Mouse (Mus musculus): ENCODE results near the gene C3. TPM values are rescaled to one million over a fixed set of nuclear protein-coding genes. Genes with fewer than 3 reads are reported as not detected.

C3 gene
- polyA plus RNA-seq, 1 experiment from 2014 or later = 0.12 TPM

DNA sequence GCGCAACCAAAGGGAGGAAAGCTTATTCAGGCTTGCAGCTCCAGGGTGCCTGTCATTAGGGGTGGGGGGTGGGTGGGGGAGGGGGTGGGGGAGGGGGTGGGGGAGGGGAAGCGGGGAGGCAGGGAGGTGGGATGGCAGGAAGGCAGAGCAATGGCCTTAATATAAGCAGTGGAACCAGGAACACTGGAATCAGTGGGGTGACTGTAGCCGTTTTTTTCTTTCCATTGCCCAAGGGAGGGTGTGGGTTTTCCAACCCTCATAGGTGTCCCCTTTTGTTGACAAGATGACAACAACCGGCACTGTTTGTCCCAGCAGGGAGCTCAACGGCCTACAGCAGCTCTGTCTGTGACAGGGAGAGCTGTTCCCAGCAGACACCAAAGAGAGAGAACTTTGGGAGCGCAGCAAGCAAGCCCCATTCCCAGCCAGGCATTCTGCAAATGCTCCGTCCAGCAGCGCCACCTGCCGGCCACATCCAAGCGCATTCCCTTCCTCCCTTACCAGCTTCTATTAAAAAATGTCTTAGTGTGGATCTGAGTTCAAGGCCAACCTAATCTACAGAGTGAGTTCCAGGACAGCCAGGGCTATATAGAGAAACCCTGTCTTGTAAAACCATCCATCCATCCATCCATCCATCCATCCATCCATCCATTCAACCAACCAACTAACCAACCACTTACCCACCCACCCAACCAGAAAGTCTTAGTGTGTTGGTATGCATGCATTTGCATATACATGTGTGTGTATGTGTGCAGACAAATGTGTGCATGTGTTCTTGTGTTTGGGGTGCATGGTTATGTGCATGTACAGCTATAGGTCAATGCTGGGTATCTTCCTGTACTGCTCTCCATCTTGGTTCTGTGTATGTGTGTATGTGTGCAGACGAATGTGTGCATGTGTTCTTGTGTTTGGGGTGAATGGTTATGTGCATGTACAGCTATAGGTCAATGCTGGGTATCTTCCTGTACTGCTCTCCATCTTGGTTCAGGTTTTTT, 60.8 kb downstream of the C3 start:
- 8% methylated on average over 11 of the region's 11 CpGs for WGBS
- Histone ChIP-seq H3K36me3 (no peaks in the 10 kb centered on the region), H3K4me3 (peak overlapping the region; percentile 29), H3K27me3 (ENCODE audit: insufficient read depth, poor library complexity, severe bottlenecking) (no peaks in the 10 kb centered on the region), H3K27ac (no peak overlapping the region), H3K4me1 (replicated peaks) (peaks cover 4% of the 10 kb centered on the region), H3K9me3 (no peaks in the 10 kb centered on the region)
- DNase-seq (ENCODE audit: low spot score) = peak; percentile 89

Other genes starting within 250 kb of the C3 start
- not detected in 2 replicates for gene Acer1, start 246.0 kb downstream of the C3 start, polyA plus RNA-seq (2016; fragmentation: Nextera tagmentation; extraction: Ambion mirVana)
- gene Clpp, start 237.8 kb downstream of the C3 start, polyA plus RNA-seq (2016; fragmentation: Nextera tagmentation; extraction: Ambion mirVana) = 166 and 170 TPM in 2 replicates
- 35.5 TPM in 2 replicates for gene Alkbh7, start 230.8 kb downstream of the C3 start, polyA plus RNA-seq (2016; fragmentation: Nextera tagmentation; extraction: Ambion mirVana)
- gene Pspn, start 228.1 kb downstream of the C3 start, polyA plus RNA-seq (2016; fragmentation: Nextera tagmentation; extraction: Ambion mirVana) = not detected in 2 replicates
- 71.0 and 78.3 TPM in 2 replicates for gene Gtf2f1, start 216.8 kb downstream of the C3 start, polyA plus RNA-seq (2016; fragmentation: Nextera tagmentation; extraction: Ambion mirVana)
- gene Gm17949, start 216.7 kb downstream of the C3 start, polyA plus RNA-seq (2016; fragmentation: Nextera tagmentation; extraction: Ambion mirVana) = 0.41 and 0.43 TPM in 2 replicates
- 51.1 and 52.0 TPM in 2 replicates for gene Khsrp, start 196.6 kb downstream of the C3 start, polyA plus RNA-seq (2016; fragmentation: Nextera tagmentation; extraction: Ambion mirVana)
- not detected in 2 replicates for gene Slc25a41, start 186.5 kb downstream of the C3 start, polyA plus RNA-seq (2016; fragmentation: Nextera tagmentation; extraction: Ambion mirVana)
- 5.1 and 8.2 TPM in 2 replicates for gene Crb3, start 169.0 kb downstream of the C3 start, polyA plus RNA-seq (2016; fragmentation: Nextera tagmentation; extraction: Ambion mirVana)
- 10.5 and 16.2 TPM in 2 replicates for gene Slc25a23, start 168.3 kb downstream of the C3 start, polyA plus RNA-seq (2016; fragmentation: Nextera tagmentation; extraction: Ambion mirVana)
- gene Dennd1c, start 149.6 kb downstream of the C3 start, polyA plus RNA-seq (2016; fragmentation: Nextera tagmentation; extraction: Ambion mirVana) = 3.2 and 3.6 TPM in 2 replicates
- 66.9 and 167 TPM in 2 replicates for gene Tubb4a, start 140.4 kb downstream of the C3 start, polyA plus RNA-seq (2016; fragmentation: Nextera tagmentation; extraction: Ambion mirVana)
- gene Tnfsf9, start 122.8 kb downstream of the C3 start, polyA plus RNA-seq (2016; fragmentation: Nextera tagmentation; extraction: Ambion mirVana) = 9.8 and 10.5 TPM in 2 replicates
- 0.50 TPM in 1 of 2 replicates, not detected in the other for gene Cd70, start 78.4 kb downstream of the C3 start, polyA plus RNA-seq (2016; fragmentation: Nextera tagmentation; extraction: Ambion mirVana)
- 0.18 TPM in 1 of 2 replicates, not detected in the other for gene Tnfsf14, start 34.0 kb downstream of the C3 start, polyA plus RNA-seq (2016; fragmentation: Nextera tagmentation; extraction: Ambion mirVana)
- gene Gpr108, start 20.3 kb upstream of the C3 start, polyA plus RNA-seq (2016; fragmentation: Nextera tagmentation; extraction: Ambion mirVana) = 24.3 and 25.4 TPM in 2 replicates
- gene Trip10, start 21.3 kb upstream of the C3 start, polyA plus RNA-seq (2016; fragmentation: Nextera tagmentation; extraction: Ambion mirVana) = 28.1 and 37.9 TPM in 2 replicates
- gene Vav1, start 51.0 kb upstream of the C3 start, polyA plus RNA-seq (2016; fragmentation: Nextera tagmentation; extraction: Ambion mirVana) = 2.0 and 2.2 TPM in 2 replicates
- gene Adgre1, start 130.6 kb upstream of the C3 start, polyA plus RNA-seq (2016; fragmentation: Nextera tagmentation; extraction: Ambion mirVana) = 1.5 and 3.6 TPM in 2 replicates

Measured in hindbrain, embryonic 10.5 days (tissue).